Mouse (Mus musculus) ovary, adult 2 months (tissue): ENCODE data around the gene Babam2. TPM values are rescaled to one million over a fixed set of nuclear protein-coding genes. Genes with fewer than 3 reads are reported as not detected.

Source experiments
- polyA plus RNA-seq: library from polyadenylated mRNA; depleted of rRNA; stranded (reverse); fragments of >200 nt; gene quantifications from 2 replicates; pipeline ENCODE4 v1.2.3, GENCODE M21; 2012; rRNA removed

Babam2 gene
- 27.1 and 30.1 TPM in 2 replicates for polyA plus RNA-seq

DNA sequence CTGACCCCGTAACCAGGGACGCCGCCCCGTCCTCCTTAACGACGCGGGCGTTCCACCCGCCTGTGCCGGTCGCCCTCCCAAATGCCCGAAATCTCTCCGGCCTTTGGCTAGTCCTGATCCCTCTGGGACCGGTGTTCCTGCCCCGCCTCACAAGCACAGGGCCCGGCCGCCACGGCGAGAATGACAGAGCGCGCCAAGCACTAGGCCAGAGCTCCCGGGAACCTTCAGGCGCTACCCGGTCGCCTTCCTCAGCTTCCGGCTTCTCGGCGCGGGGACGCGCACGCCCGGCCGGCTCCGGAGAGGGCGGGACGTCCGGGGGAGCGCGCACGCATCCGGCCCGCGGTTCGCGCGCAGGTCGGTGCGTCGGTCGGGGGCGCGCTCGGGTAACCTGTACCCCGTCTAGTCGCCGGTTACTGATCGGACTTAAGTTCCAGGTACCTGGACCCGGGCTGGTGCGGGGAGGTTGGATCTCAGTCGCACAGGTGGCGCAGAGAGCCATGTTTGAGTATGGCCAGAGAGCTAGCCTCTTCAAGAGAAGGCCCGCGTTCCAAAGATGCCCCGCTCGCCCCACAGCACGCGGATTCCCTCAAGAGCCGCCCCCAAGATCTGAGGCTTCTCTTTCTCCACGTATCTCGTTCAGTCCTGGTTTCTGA is at the start of gene Babam2:
TSS of gene Babam2 (plus strand) at position 41 of the 653 bp plus-strand sequence.

GRCm38 (mm10) chr5:31696971-31697643 is 377 bp upstream of the Babam2 start, which contains the start of gene Rbks:
TSS of gene Rbks (minus strand) at chr5:31697627.

Other genes with a start within 250 kb of the Babam2 start
- 12.9 and 14.2 TPM in 2 replicates for gene Zfp512, start 245.3 kb upstream of the Babam2 start, polyA plus RNA-seq
- gene 4930548H24Rik, start 211.9 kb upstream of the Babam2 start, polyA plus RNA-seq = not detected in 2 replicates
- 9.8 and 12.1 TPM in 2 replicates for gene Gpn1, start 202.9 kb upstream of the Babam2 start, polyA plus RNA-seq
- 14.4 and 16.0 TPM in 2 replicates for gene Slc4a1ap, start 170.7 kb upstream of the Babam2 start, polyA plus RNA-seq
- 11.6 and 15.2 TPM in 2 replicates for gene Supt7l, start 169.9 kb upstream of the Babam2 start, polyA plus RNA-seq
- gene Mrpl33, start 100.7 kb upstream of the Babam2 start, polyA plus RNA-seq = 23.4 and 27.6 TPM in 2 replicates
- gene Rbks, start 57 bp upstream of the Babam2 start, polyA plus RNA-seq = 2.3 and 2.5 TPM in 2 replicates